Mouse (Mus musculus): Measurements from ENCODE around the gene Gpx5.

Gpx5 gene

DNA sequence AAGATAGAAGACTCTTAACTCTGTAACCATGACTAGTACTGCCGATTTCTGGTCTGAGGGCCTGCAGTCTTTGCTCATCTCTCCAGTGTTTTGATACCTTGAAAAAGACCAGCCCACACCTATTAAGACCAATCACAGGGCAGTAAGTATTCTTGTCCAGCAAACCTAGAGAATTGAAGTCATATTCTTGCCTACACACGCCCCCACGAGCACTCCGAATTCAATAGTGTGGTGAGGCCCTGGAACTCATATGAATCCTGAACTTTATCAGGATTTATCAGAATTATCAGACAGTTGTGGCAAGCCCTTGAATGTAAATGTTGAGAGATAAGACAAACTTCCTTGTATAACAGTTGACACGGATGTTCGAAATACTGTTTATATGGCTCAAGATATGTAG, at the start of gene Gpx5:
Gene Gpx5 (minus strand): TSS at position 101 of the 400 bp plus-strand sequence.
- no peak for DNase-seq (ENCODE audit: low spot score in 2 of 2)

DNA sequence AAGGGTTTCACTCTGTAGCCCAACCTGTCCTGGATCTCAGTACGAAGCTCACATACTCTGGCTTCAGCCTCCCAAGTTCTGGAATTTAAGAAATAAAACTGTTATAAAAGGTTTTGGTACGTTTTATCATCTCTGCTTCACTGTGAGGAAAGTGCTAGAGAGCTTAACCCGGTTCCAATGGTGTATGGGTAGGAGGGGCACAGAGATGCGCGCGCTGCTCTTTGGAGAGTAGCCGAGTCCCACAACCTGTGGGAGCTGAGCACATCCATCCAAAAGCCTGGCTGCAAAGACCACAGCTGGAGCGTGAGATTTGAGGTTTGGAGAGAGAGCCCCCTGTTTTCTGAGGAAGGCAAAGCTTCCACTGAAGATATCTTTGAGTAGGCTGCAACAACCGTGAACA, 34.9 kb upstream of the Gpx5 start:
- DNase-seq (ENCODE audit: low spot score in 2 of 2), result peak in 1 of 2 experiments; percentile 47

DNA sequence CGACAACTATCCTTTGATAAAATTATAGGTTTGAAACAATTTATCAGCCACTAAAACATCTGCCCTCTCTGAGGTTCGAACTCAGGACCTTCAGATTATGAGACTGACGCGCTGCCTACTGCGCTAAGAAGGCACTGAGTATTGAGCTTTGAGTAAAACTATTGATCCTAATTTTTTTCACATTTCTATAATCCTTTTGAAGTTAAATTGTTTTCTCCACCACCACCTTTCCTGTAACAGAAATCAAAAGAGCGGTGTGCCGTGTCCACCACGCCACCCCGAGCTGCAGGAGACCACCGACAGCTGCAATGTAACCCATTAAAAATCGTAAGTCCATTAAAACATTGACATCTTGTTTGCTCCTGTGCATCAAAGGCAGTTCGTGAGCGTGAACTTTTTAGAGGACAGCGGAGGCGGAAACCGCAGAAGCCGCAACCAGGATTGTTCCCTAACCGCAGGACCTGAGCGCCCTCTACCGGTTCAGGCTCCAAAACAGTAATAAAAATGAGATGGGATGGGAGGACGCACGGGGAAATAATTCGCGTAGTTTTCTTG, 34.2 kb upstream of the Gpx5 start:
- peak; percentile 53 to 80 for DNase-seq (ENCODE audit: low spot score in 2 of 2)

DNA sequence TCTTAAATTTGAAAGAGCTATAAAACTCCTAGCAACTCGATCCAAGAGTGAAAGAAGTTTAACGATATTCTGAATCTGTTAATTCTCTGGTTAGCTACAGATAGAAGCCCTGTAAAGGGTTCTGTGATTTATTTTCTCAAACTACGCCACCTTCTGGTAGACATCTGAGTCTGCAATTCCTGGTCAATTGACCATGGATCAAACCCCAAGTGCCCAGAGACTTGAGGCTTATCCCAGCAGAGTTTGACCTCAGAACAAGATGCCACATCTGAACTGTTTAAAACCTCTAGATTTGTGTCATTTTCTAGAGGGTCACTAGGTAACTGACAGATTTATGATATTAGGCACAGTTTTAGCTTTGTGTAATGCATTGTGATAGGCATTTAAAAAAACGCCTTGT, 33.7 kb upstream of the Gpx5 start:
- no peak for DNase-seq (ENCODE audit: low spot score in 2 of 2)

DNA sequence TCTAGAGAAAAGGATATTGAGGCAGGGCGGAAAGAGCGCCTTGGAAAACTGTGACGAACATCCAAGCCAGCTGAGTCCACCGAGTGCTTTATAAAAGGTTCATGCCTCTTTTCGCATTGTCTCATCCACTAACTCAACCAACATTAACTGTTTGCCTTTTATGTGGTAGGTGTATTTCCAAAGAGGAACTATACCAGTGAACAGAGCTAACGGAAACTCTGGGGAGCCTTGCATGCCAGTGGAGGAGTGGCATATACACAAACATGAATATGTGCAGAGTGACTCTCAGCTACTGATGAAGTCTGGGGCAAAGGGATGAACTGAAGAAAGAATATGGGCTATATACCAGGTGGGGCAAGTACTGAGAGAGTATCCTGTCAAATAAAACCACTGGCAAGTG, 30.9 kb upstream of the Gpx5 start:
- DNase-seq (ENCODE audit: low spot score in 2 of 2), result no peak

DNA sequence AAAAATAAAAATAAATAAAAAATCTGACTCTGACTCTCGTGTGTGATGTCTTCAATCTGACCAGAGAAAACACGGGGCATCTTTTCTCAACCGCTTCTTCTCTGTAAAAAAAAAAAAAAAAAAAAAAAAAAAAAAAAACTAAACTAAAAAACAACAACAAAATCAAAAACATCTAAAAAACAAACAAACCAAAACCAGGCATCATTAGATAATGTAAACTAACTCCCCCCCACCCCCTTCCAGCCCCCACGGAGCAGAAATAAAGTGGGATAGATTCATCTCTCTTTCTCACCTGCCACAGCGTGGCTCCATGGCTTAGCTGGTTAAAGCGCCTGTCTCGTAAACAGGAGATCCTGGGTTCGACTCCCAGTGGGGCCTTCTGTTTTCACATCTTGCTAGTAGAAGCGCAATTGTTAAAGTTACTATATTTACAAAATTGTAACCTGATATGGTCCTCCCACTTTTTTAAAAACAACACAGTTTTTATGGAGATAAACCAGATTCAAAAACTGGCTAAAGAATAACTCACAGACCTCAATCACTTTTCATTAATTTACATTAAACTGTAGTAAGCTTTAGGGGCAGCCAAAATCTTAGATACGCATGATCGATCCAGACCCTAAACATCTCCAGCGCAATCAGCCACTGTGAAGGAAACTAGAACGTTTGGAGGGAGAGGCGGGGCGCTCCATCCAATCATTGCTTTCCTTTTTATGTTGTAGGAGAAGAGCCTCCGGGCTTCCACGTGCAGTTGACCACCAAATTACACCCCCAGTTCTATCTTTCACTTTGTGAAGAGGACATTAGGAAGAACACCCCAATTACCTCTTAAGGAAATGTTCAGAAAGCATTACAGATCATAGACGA, 30.2 kb upstream of the Gpx5 start:
- no peak for DNase-seq (ENCODE audit: low spot score in 2 of 2)

DNA sequence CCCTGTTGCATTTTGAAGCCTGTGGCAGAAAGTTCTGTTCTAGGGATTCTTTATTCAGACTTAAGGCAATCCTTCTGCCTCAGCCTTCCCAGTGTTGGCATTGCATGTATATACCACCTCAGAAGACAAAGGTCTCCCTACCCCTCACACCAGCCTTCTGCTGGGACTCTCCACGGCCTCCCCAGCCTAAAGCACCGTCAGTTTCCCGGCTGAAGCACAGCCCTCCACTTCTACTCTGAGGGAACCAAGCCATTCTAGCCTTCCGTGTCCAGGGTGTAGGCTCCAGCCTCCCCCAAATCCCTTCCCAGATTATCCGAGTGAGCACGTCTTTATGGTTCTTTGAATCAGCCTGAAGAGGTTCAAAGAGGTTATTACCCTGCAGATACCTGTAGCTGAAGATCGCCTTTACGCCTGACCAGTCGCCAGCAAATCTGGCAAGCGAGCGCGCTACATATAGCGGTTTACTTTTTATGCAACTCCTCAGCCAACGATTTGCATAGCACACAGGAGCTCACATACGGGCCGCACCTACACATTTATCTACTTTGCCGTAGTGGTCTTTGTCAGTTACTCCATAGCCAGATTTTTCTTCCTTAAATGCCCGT, 29.5 kb upstream of the Gpx5 start:
- DNase-seq (ENCODE audit: low spot score in 2 of 2), result no peak

DNA sequence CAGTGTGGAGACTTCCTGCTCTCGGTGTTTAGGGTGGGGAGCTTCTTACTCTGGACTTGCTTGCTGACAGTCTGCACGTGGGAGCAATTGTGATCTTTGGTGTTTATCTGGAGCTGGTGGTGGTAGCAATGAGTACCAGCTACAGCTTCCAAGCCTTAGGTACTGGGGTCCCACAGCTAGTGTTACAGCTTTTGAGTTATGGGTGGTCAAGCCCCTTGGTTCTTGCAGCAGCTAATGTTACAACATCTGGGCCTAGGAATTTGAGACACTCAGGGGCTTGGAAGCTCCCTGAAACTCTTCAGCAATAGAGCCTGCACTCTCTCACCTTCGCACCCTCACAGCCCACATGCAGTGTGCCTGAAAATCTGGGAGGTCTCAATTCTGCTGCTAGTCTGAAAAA, 27.7 kb upstream of the Gpx5 start:
- no peak for DNase-seq (ENCODE audit: low spot score in 2 of 2)

DNA sequence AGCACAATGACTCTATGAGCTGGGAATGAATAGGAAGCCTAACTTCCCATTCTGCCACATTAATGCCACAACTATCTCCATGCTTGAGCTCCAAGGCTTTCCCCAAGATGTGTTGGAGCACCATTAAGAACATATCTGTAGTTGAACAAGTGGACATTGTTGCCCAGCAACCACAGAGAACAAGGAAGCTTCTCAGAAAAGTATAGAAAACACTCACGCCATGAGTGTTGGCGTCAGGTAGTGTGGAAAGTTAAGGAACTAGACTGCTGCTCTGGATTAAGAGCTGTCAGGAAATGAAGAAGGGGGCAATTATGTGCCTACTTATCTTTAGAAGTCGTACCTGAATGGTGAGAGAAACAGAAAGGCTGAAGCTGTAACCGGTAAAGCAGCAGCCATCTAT, 21.4 kb upstream of the Gpx5 start:
- no peak for DNase-seq (ENCODE audit: low spot score in 2 of 2)

DNA sequence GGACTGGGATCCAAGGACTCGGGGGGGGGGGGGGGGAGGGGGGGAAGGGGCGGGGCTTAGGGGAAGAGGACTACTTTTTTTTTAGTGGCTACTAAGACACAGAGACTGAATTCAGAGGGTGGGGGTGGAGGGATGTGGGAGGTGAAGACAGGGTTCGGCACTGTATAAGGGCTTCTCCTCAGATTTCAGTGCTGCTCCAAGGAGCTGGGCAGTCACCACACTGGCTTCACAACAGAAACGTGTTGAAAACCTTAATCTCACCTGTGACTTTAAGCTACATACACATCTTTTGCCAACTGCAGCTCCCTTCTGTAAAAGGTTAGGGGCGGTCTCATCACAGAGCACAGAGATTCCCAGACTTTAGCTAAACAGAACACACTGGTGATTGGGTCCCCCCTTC, 20.3 kb upstream of the Gpx5 start:
- DNase-seq (ENCODE audit: low spot score in 2 of 2), result no peak

DNA sequence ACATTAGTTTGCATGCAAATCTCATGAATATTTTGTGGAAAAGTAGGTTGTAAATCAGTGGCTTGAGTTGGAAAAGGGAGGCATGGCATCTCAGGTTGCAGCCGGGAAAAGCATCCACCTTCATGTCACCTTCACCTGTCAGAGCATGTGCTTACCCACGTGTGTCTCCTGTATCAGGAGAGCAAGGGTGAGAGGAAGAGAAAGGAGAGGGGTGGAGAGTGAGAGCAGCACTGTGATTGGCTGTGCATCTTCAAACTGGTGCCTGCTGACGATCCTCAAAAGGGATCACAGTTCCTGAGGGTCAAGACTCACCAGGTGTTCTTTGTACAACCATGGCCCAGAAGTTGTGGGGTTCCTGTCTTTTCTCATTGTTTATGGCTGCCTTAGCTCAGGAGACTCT, 19.4 kb upstream of the Gpx5 start, which contains the start of gene Gpx6:
Gene Gpx6 (plus strand): TSS at position 200 of the 400 bp plus-strand sequence.
- DNase-seq (ENCODE audit: low spot score in 2 of 2), result no peak

DNA sequence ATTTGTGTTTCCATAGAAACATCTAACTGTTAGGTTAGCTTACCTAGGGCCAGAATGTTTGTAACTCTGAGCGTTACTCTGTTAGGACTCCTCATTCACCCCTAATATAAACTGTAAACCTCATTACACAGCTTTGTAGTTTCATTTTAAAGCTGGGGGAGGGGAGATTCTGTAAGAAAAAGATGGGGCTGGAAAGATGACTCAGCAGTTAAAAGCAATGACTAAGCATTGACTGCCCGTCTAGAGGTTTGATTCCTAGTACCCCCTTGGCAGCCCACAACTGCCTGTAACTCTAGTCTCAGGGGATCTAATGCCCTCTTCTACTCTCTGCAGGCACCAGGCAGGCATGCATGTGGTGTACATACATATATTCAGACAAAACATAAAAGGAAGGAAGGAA, 17.3 kb upstream of the Gpx5 start:
- DNase-seq (ENCODE audit: low spot score in 2 of 2), result no peak

DNA sequence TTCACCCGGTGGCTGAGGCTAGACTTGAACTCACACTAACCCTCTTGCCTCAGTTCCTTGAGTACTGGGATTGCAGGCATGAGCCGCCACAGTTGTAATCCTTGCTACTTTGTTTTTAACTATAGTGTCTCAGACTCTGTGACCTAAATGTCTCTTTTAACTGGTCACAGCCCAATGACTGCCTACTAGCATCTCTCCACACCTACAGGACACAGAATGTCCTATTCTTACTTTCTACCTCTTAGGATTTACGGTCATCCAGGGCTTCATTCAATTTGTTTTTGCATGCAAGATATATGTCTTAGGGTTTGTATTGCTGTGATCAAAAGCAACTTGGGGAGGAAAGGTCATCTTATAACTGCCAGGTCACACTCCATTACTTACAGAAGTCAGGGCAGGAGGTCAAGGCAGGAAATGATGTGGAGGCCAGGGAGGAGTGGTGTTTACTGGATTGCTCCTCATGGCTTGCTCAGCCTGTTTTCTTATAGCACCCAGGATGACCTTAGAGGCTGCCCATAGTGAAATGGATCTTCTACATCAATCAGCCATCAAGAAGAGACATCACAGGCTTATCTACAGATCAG, 12.0 kb upstream of the Gpx5 start:
- no peak for DNase-seq (ENCODE audit: low spot score in 2 of 2)

DNA sequence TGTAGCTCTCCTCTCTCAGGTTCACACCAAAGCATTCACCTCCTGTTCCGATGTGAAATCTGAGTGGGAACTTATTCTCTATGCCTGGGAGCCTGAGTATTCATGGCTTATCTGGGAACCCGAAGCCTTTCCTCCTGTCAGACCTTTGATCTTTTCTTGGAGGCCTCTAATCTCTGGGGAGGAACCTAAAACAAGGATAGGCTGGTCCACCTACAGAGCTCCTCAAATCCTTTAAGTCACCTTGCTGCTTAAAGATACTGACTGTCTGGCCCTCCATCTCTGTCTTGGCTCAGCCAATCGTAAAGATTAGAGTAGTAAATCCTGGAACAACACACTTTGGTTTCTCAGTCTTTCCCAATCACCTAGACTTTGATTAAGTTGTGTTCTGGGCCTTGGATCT, 6.0 kb upstream of the Gpx5 start:
- DNase-seq (ENCODE audit: low spot score in 2 of 2), result no peak

DNA sequence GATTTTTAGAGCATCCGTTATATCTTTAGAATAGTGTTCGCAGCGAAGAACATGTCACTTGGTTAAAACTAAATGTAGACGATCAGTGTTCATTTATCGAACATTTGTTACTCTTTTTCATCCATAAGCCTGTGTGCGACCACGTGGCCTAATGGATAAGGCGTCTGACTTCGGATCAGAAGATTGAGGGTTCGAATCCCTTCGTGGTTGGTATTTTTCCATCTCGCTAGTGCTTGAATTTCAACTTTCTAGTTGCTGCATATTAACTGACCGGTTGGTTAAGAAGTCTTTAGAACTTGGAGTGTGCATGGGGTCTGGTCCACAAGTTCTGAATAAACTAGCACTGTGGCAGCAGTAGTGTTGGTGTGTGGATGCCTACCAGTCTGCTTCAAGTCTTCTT, 13.0 kb downstream of the Gpx5 start:
- DNase-seq (ENCODE audit: low spot score in 2 of 2), result peak; percentile 74 to 84

DNA sequence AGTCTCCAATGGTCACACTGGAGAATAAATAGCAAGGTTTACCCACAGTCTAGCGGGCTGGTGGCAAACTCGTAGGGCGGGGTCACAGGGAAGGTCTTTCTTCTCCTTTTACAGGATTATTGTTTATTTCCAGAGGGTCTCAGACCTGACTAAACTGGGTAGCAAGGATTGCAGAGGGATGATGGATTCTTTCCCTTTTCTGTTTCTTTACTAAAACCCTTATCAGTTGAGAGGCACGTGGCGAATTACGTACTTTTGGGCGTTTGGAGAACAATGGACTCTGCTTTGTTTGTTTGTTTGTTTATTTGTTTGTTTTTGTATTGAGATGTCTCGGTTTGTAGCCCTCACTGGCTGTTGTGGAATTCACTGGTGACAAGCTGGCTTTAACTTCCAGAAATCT, 13.5 kb downstream of the Gpx5 start:
- DNase-seq (ENCODE audit: low spot score in 2 of 2), result no peak

DNA sequence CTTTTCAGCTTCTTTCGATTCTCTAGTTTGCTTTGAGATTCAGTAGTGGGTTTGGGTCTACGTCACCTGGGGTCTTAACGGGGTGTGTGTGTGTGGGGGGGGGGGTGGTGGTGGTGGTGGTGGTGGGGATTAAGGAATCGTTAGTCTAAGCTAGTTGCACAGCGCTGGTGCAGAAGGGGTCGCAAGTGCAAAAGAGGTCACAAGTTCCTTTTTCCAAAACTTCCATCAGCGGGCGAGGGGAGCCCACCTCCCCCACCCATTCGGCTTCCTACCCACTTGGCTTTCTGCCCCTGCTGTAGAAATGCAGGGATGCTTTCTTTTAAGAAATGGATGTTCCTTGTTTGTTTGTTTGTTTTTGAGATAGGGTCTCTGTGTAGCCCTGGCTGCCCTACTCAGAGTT, 16.0 kb downstream of the Gpx5 start:
- DNase-seq (ENCODE audit: low spot score in 2 of 2), result no peak

DNA sequence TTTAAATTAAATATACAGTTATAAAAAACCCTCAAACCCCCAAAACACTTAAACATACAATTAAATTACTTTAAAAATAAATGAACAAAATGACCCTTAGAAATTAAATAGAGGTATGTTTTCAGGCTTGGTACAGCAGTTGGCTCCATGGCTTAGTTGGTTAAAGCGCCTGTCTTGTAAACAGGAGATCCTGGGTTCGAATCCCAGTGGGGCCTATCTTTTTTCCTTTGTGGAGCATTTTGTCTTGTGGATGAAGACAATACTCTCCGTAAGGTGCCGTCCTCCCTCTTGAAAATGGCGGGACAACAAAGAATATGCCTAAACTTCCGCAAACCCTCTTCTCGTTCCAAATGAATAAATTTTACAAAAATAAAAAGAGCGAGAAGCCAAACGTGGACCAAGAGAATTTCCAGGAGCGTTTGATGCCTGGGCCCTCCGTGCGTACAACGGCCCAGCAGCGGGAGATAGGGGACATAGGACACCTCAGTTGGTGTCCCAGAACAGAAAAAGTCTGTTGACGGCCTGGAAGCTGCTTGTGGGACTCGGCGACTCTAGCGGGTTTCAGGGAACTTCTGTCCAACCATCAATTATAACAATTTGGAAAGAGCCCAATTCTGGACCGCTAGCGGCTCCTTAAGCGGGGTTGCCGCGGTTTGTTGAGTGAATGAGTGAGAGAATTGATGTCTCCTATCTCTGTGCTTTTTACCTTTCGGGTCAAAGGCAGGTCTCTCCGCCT, 16.5 kb downstream of the Gpx5 start:
- DNase-seq (ENCODE audit: low spot score in 2 of 2), result peak; percentile 58 to 70

DNA sequence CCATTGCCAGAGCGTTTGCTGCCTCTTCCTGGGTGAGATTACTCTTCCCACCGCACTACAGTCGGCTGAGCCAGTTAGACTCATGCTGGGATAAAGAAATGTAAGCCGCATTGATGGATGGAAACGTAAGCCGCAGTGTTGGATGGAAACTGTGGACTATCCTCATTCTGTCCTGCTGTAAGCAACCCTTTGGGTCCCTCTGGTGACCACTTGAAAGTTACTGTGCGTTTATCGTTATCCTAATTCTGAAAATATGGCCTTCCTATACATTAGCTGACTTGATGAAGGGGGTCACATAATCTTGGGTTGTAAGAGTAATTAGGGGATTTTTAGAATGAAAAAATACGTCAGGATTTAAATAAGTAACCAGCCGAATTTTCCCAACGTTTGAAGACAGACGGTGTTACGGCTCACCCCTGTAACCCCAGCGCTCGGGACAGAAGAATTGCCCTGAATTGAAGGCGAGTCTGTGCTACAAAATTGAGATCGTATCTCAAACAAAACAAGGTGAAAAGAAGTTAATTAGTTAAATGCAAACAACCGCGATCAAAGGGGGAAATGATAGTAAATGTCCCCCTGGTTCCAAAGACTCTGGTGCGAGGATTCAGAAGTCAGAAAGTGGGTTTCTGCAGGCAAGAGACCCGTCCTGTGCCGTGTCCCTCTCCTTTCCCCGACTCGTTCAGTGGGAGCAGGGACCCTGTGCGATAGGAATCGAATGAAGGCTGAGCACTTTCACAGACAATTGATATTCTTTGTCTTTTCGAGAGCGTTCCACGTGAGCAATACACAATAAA, 17.3 kb downstream of the Gpx5 start:
- no peak for DNase-seq (ENCODE audit: low spot score in 2 of 2)

DNA sequence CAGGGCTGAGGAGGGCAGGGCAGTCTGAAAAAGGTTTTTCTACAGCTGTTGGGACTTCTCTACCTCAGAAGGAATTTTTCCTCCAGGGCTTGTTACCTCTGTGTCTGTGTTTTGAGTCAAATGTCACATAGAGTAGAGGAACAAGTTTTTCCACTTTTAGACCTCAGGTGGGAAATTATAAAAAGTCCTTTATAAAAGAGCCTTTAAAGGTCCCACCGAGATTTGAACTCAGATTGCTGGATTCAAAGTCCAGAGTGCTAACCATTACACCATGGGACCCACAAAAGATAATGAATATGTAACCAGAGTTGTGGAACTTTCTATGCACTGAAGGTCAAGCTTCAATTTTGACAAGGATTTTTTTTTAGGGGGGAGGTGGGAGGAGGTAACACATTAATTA, 24.3 kb downstream of the Gpx5 start:
- no peak for DNase-seq (ENCODE audit: low spot score in 2 of 2)

DNA sequence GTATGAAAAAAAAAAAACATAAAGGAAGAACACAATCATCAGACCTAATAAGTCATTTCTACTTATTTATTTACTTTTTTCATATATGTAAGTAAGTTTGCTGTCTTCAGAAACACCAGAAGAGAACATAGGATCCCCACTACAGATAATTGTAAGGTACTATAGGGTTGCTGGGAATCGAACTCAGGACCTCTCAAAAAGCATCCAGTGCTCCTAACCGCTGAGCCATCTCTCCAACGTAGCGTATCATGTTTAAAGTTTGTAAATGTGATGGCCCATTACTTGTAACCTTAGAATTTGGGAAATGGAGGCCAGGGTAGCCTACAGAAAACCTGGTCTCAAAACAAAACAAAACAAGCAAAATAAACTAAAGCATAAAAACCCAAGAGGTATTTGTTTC, 25.0 kb downstream of the Gpx5 start:
- no peak for DNase-seq (ENCODE audit: low spot score in 2 of 2)

Measured in spleen, postnatal 4 days (tissue).